Mouse (Mus musculus) testis, adult 2 months (tissue): ENCODE results near the gene Gm10974.

Experiments used
- CTCF ChIP-seq: fragments of 200-500 bp; IDR thresholded peaks from 2 replicates; pipeline ENCODE4 v1.5.1; 2012; ENCODE audit warnings: low read depth, mild to moderate bottlenecking, inconsistent platforms, low read length, moderate library complexity; ENCODE audit not compliant: control insufficient read depth, insufficient read depth, insufficient replicate concordance
- POLR2A ChIP-seq: fragments of 200-500 bp; IDR thresholded peaks from 2 replicates; pipeline ENCODE4 v1.6.1; 2012; ENCODE audit warnings: low read depth, mild to moderate bottlenecking, inconsistent platforms, low read length, moderate library complexity; ENCODE audit not compliant: control insufficient read depth

- TF ChIP-seq CTCF (no peak), POLR2A (no peak)
These were observed 56.2 kb downstream of the Gm10974 start for GRCm38 (mm10) chr7:66421903-66422302.
